Mouse (Mus musculus) midbrain, embryonic 16.5 days (tissue): ENCODE measurements around the gene Pfkfb3. TPM values are rescaled to one million over a fixed set of nuclear protein-coding genes. Genes with fewer than 3 reads are reported as not detected.
A peak's percentile ranks its signal among the peaks of the same experiment; 100 is the strongest.

ENCODE experiments used
- ATAC-seq: fragments of 200-750 bp; cut with Nextera tagmentation; 2 replicates; pipeline ENCODE4 v1.8.0; 2017; ENCODE audit warnings: moderate TSS enrichment
- H3K27ac ChIP-seq: fragments of 300-500 bp; sonication (generic); 2 replicates; pipeline ENCODE4 v1.5.1; 2014; ENCODE audit warnings: mild to moderate bottlenecking, low read length, mixed read lengths
- H3K27me3 ChIP-seq: fragments of 300-500 bp; sonication (generic); 2 replicates; pipeline ENCODE4 v1.6.1; 2014; ENCODE audit warnings: low read depth, low read length, mixed read lengths; ENCODE audit not compliant: control insufficient read depth, insufficient read depth
- H3K36me3 ChIP-seq: fragments of 300-500 bp; sonication (generic); 2 replicates; pipeline ENCODE4 v1.6.1; 2014; ENCODE audit warnings: mild to moderate bottlenecking, low read length, moderate library complexity, mixed read lengths; ENCODE audit not compliant: control insufficient read depth, insufficient read depth
- H3K4me1 ChIP-seq: fragments of 300-500 bp; sonication (generic); 2 replicates; pipeline ENCODE4 v1.6.1; 2014; ENCODE audit warnings: mild to moderate bottlenecking, low read length, mixed read lengths; ENCODE audit not compliant: control insufficient read depth, insufficient read depth
- H3K4me2 ChIP-seq: fragments of 300-500 bp; sonication (generic); 2 replicates; pipeline ENCODE4 v1.6.1; 2014; ENCODE audit warnings: mild to moderate bottlenecking, low read length, mixed read lengths
- H3K4me3 ChIP-seq: fragments of 300-500 bp; sonication (generic); 2 replicates; pipeline ENCODE4 v1.5.1; 2014; ENCODE audit warnings: low read depth, mild to moderate bottlenecking, low read length, moderate library complexity, mixed read lengths
- H3K9ac ChIP-seq: fragments of 300-500 bp; sonication (generic); 2 replicates; pipeline ENCODE4 v1.6.1; 2014; ENCODE audit warnings: low read depth, low read length, mixed read lengths
- H3K9me3 ChIP-seq: fragments of 300-500 bp; sonication (generic); replicated peaks from 2 replicates; pipeline ENCODE4 v1.6.1; 2014; ENCODE audit warnings: mild to moderate bottlenecking, low read length, mixed read lengths; ENCODE audit not compliant: control insufficient read depth, poor library complexity, severe bottlenecking
- WGBS: fragments of 180-500 bp; shearing (Covaris S2); extraction: QIAGEN DNeasy Blood & Tissue Kit; methylation state at CpG from one replicate; pipeline ENCODE4 v1.1.7; 2014; 5-methylcytosine and 5-hydroxymethylcytosine counted together
- polyA plus RNA-seq: library from polyadenylated mRNA; unstranded; fragments of >200 nt; fragmentation: Nextera tagmentation; extraction: Ambion mirVana; gene quantifications from 2 replicates; pipeline ENCODE4 v1.2.1, GENCODE M21; 2015

Pfkfb3 gene
- polyA plus RNA-seq, 1 experiment from 2014 or later, result 34.2 TPM

GRCm38 (mm10) chr2:11526063-11526462 is 27.8 kb downstream of the Pfkfb3 start:
- ATAC-seq, result no peak
- no peaks in the 10 kb centered on the region for H3K9me3 ChIP-seq

GRCm38 (mm10) chr2:11524736-11525135 is 29.1 kb downstream of the Pfkfb3 start:
- no peak overlapping the region for H3K9ac ChIP-seq
- H3K27ac ChIP-seq, result no peak overlapping the region
- H3K36me3 ChIP-seq, result no peaks in the 10 kb centered on the region
- H3K9me3 ChIP-seq, result no peaks in the 10 kb centered on the region
- H3K27me3 ChIP-seq, result no peaks in the 10 kb centered on the region
- WGBS, result 89% methylated on average over 6 of the region's 6 CpGs
- H3K4me1 ChIP-seq, result no peaks in the 10 kb centered on the region
- no peak overlapping the region for H3K4me2 ChIP-seq
- no peak for ATAC-seq
- no peak overlapping the region for H3K4me3 ChIP-seq

More at GRCm38 (mm10) chr2:11526063-11526462, 27.8 kb downstream of the Pfkfb3 start:
- WGBS, result 93% methylated on average over 5 of the region's 5 CpGs
- no peak overlapping the region for H3K4me3 ChIP-seq
- H3K4me1 ChIP-seq, result no peaks in the 10 kb centered on the region
- H3K36me3 ChIP-seq, result no peaks in the 10 kb centered on the region
- H3K4me2 ChIP-seq, result no peak overlapping the region
- H3K27me3 ChIP-seq, result no peaks in the 10 kb centered on the region
- no peak overlapping the region for H3K9ac ChIP-seq
- no peak overlapping the region for H3K27ac ChIP-seq

DNA sequence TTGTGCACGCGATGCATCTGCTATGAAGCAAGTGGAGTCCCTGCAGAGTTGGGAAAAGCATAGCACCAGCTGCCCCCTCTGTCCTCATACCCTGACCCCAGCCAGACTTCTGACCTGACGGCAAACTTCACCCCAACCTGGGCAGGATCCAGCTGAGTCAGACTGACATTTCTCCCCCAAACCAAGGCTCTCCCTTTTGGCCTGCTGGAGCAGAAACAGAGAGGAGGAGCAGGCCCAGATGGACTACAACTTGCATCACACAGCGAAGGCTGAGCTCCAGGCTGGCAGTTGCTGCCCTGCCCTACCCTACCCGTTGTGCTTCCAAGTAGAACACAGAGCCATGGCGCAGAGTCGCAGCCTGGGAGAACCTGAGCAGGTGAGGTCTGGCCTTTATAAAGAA is 32.1 kb downstream of the Pfkfb3 start:
- H3K4me1 ChIP-seq, result no peaks in the 10 kb centered on the region
- no peaks in the 10 kb centered on the region for H3K27me3 ChIP-seq
- H3K36me3 ChIP-seq, result no peaks in the 10 kb centered on the region
- H3K4me3 ChIP-seq, result no peak overlapping the region
- no peak overlapping the region for H3K9ac ChIP-seq
- no peak for ATAC-seq
- 90% methylated on average over 7 of the region's 7 CpGs for WGBS
- H3K27ac ChIP-seq, result no peak overlapping the region
- no peaks in the 10 kb centered on the region for H3K9me3 ChIP-seq
- H3K4me2 ChIP-seq, result no peak overlapping the region

DNA sequence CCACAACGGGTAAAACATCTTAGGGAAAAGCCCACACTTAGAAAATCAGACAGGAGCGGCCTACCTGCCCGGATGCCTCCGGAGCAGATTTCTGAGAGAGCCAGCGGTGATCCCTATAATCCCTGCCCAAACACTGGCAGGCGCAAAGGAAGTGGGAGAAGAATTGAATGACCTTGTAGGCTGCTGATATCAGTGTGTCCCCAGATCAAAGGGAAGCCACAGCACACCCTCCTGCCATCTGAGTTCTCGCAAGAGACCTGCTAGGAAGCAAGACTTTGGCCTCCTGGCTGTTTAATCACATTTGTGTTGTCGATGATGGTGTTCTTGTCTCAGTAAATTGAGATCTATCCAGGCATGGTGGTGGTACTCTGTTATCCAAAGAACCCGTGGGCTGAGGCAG is 33.1 kb downstream of the Pfkfb3 start:
- no peaks in the 10 kb centered on the region for H3K4me1 ChIP-seq
- H3K27me3 ChIP-seq, result no peaks in the 10 kb centered on the region
- no peaks in the 10 kb centered on the region for H3K36me3 ChIP-seq
- H3K4me2 ChIP-seq, result no peak overlapping the region
- H3K9ac ChIP-seq, result no peak overlapping the region
- H3K4me3 ChIP-seq, result no peak overlapping the region
- H3K27ac ChIP-seq, result no peak overlapping the region
- WGBS, result 81% methylated on average over 9 of the region's 9 CpGs
- ATAC-seq, result no peak
- H3K9me3 ChIP-seq, result no peaks in the 10 kb centered on the region

DNA sequence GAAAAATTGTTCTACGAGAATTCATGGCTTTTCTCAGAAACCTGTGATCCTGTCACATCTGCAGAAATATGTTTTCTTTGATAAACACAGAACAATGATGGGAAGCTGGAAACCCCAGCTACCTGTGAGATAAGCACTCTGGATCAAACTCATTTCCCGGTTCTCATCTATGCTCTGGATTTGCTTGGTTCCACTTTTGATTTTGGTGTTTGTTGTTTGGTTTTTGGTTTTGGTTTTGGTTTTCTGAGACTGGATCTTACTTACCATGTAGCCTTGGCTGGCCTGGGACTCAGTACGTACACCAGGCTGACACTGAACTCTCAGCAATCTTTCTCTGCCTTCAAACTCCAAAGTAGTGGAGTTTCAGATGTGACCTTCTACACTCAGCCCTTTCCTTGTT is 38.0 kb downstream of the Pfkfb3 start:
- Histone ChIP-seq H3K4me1 (no peaks in the 10 kb centered on the region), H3K4me2 (no peak overlapping the region), H3K4me3 (no peak overlapping the region), H3K27me3 (no peaks in the 10 kb centered on the region), H3K9ac (no peak overlapping the region), H3K36me3 (no peaks in the 10 kb centered on the region), H3K9me3 (no peaks in the 10 kb centered on the region), H3K27ac (no peak overlapping the region)
- ATAC-seq, result no peak
- 93% methylated on average over 3 of the region's 3 CpGs for WGBS

GRCm38 (mm10) chr2:11513057-11513967 is 40.6 kb downstream of the Pfkfb3 start:
- Histone ChIP-seq H3K4me3 (no peak overlapping the region), H3K36me3 (no peaks in the 10 kb centered on the region), H3K27me3 (no peaks in the 10 kb centered on the region), H3K4me2 (no peak overlapping the region), H3K4me1 (no peaks in the 10 kb centered on the region), H3K9me3 (no peaks in the 10 kb centered on the region), H3K9ac (no peak overlapping the region), H3K27ac (no peak overlapping the region)
- 74% methylated on average over 18 of the region's 18 CpGs for WGBS
- no peak for ATAC-seq

- H3K9ac ChIP-seq, result no peak overlapping the region
- H3K9me3 ChIP-seq, result no peaks in the 10 kb centered on the region
- 84% methylated on average over 1 of the region's 1 CpGs for WGBS
- no peak for ATAC-seq
- H3K4me1 ChIP-seq, result no peaks in the 10 kb centered on the region
- no peaks in the 10 kb centered on the region for H3K27me3 ChIP-seq
- H3K36me3 ChIP-seq, result no peaks in the 10 kb centered on the region
- no peak overlapping the region for H3K4me2 ChIP-seq
- H3K4me3 ChIP-seq, result no peak overlapping the region
- H3K27ac ChIP-seq, result no peak overlapping the region
Measured at GRCm38 (mm10) chr2:11512127-11512526, 41.8 kb downstream of the Pfkfb3 start.

DNA sequence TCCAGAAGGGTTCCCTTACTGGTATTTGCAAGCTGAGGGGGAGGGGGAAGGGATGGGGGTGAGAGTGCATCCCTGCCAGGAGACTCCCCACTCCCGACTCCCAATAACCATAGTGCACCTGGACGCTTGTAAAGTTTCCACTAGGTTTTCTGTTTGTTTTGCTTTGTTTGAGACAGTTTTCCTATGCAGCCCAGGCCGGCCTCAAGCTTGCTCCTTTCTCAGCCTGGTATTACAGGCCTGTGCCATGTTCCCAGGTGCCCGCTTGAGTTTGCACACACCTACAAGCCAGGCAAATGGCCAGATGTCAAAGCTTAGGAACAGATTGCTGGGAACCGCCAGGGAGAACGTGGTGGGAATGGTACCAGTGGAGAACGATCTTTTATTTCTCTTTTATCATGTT is 50.1 kb downstream of the Pfkfb3 start:
- 25% methylated on average over 7 of the region's 7 CpGs for WGBS
- H3K27me3 ChIP-seq, result peaks cover 8% of the 10 kb centered on the region; the same call in 1 of the 2 replicates
- no peak for ATAC-seq
- peaks cover 12% of the 10 kb centered on the region for H3K4me1 ChIP-seq
- H3K4me3 ChIP-seq, result peak overlapping the region; percentile 66
- peak overlapping the region; percentile 86 for H3K9ac ChIP-seq
- no peaks in the 10 kb centered on the region for H3K9me3 ChIP-seq
- H3K36me3 ChIP-seq, result no peaks in the 10 kb centered on the region
- H3K27ac ChIP-seq, result no peak overlapping the region
- peak overlapping the region; percentile 98 for H3K4me2 ChIP-seq

GRCm38 (mm10) chr2:11502901-11503431 is 50.9 kb downstream of the Pfkfb3 start:
- H3K4me1 ChIP-seq, result peaks cover 16% of the 10 kb centered on the region
- H3K9ac ChIP-seq, result peak overlapping the region; percentile 86
- under 1% methylated on average over 39 of the region's 39 CpGs for WGBS
- H3K27ac ChIP-seq, result peak overlapping the region; percentile 95
- H3K4me2 ChIP-seq, result peak overlapping the region; percentile 98
- peak; percentile 75 for ATAC-seq
- H3K9me3 ChIP-seq, result no peaks in the 10 kb centered on the region
- no peaks in the 10 kb centered on the region for H3K36me3 ChIP-seq
- peak overlapping the region; percentile 66 for H3K4me3 ChIP-seq
- H3K27me3 ChIP-seq, result peaks cover 8% of the 10 kb centered on the region; the same call in 1 of the 2 replicates
